Mouse (Mus musculus): Measurements from ENCODE around the gene Krt42.

GRCm38 (mm10) chr11:100271878-100272277 is 2.2 kb upstream of the Krt42 start:
- TF ChIP-seq POLR2A (IDR thresholded peaks at IDR 0.05; ENCODE audit: low read depth, low read length) (no peak), CTCF (IDR thresholded peaks at IDR 0.05; ENCODE audit: borderline replicate concordance, insufficient read depth, low read length) (no peak)
